Mouse (Mus musculus) kidney, embryonic 16.5 days (tissue): ENCODE data around the gene Pitpnm3. TPM values are rescaled to one million over a fixed set of nuclear protein-coding genes. Genes with fewer than 3 reads are reported as not detected.

Experiments
- ATAC-seq: fragments of 200-750 bp; cut with Nextera tagmentation; 2 replicates; pipeline ENCODE4 v1.8.0; 2017; ENCODE audit warnings: moderate TSS enrichment; ENCODE audit not compliant: low FRiP score, low TSS enrichment
- H3K27ac ChIP-seq: fragments of 300-500 bp; sonication (generic); 2 replicates; pipeline ENCODE4 v1.5.1; 2014; ENCODE audit warnings: low read length
- H3K27me3 ChIP-seq: fragments of 300-500 bp; sonication (generic); 2 replicates; pipeline ENCODE4 v1.6.1; 2014; ENCODE audit warnings: low read length, control low read depth, mixed read lengths; ENCODE audit not compliant: insufficient read depth
- H3K36me3 ChIP-seq: fragments of 300-500 bp; sonication (generic); 2 replicates; pipeline ENCODE4 v1.6.1; 2014; ENCODE audit warnings: low read length, control low read depth, mixed read lengths; ENCODE audit not compliant: insufficient read depth
- H3K4me1 ChIP-seq: fragments of 300-500 bp; sonication (generic); 2 replicates; pipeline ENCODE4 v1.6.1; 2014; ENCODE audit warnings: low read length, control low read depth, mixed read lengths; ENCODE audit not compliant: insufficient read depth
- H3K4me2 ChIP-seq: fragments of 300-500 bp; sonication (generic); replicated peaks from 2 replicates; pipeline ENCODE4 v1.6.1; 2014; ENCODE audit warnings: low read depth, low read length
- H3K4me3 ChIP-seq: fragments of 300-500 bp; sonication (generic); 2 replicates; pipeline ENCODE4 v1.5.1; 2014; ENCODE audit warnings: mild to moderate bottlenecking, low read length
- H3K9ac ChIP-seq: fragments of 300-500 bp; sonication (generic); replicated peaks from 2 replicates; pipeline ENCODE4 v1.6.1; 2014; ENCODE audit warnings: low read length
- H3K9me3 ChIP-seq: fragments of 300-500 bp; sonication (generic); 2 replicates; pipeline ENCODE4 v1.6.1; 2016; ENCODE audit warnings: low read length, control low read depth
- WGBS: fragments of 180-500 bp; shearing (Covaris S2); extraction: QIAGEN DNeasy Blood & Tissue Kit; methylation state at CpG from one replicate; pipeline ENCODE4 v1.1.7; 2014; 5-methylcytosine and 5-hydroxymethylcytosine counted together
- polyA plus RNA-seq: library from polyadenylated mRNA; unstranded; fragments of >200 nt; fragmentation: Nextera tagmentation; extraction: Ambion mirVana; gene quantifications from 2 replicates; pipeline ENCODE4 v1.2.1, GENCODE M21; 2015

Gene Pitpnm3
- polyA plus RNA-seq, 1 experiment from 2014 or later = 0.16 TPM

GRCm38 (mm10) chr11:72080461-72080860 lies 55.1 kb downstream of the Pitpnm3 start:
- Histone ChIP-seq H3K9me3 (no peaks in the 10 kb centered on the region), H3K4me1 (no peaks in the 10 kb centered on the region), H3K9ac (no peak overlapping the region), H3K4me2 (no peak overlapping the region), H3K27ac (no peak overlapping the region), H3K4me3 (no peak overlapping the region), H3K27me3 (no peaks in the 10 kb centered on the region), H3K36me3 (no peaks in the 10 kb centered on the region)
- no peak for ATAC-seq
- 86% methylated on average over 6 of the region's 6 CpGs for WGBS

- WGBS = 54% methylated on average over 4 of the region's 4 CpGs
- Histone ChIP-seq H3K27ac (no peak overlapping the region), H3K9me3 (no peaks in the 10 kb centered on the region), H3K36me3 (no peaks in the 10 kb centered on the region), H3K9ac (no peak overlapping the region), H3K4me2 (no peak overlapping the region), H3K27me3 (no peaks in the 10 kb centered on the region), H3K4me3 (no peak overlapping the region), H3K4me1 (no peaks in the 10 kb centered on the region)
- no peak for ATAC-seq
These were observed 56.9 kb downstream of the Pitpnm3 start for GRCm38 (mm10) chr11:72078647-72079046.

- Histone ChIP-seq H3K4me1 (no peaks in the 10 kb centered on the region), H3K36me3 (no peaks in the 10 kb centered on the region), H3K9ac (no peak overlapping the region), H3K4me2 (no peak overlapping the region), H3K4me3 (no peak overlapping the region), H3K27ac (no peak overlapping the region), H3K27me3 (no peaks in the 10 kb centered on the region), H3K9me3 (no peaks in the 10 kb centered on the region)
- WGBS = 35% methylated on average over 3 of the region's 3 CpGs
- no peak for ATAC-seq
These were observed 57.5 kb downstream of the Pitpnm3 start for GRCm38 (mm10) chr11:72078056-72078455.

- no peak for ATAC-seq
- H3K36me3 ChIP-seq = no peaks in the 10 kb centered on the region
- 68% methylated on average over 13 of the region's 13 CpGs for WGBS
- no peak overlapping the region for H3K4me3 ChIP-seq
- no peak overlapping the region for H3K9ac ChIP-seq
- H3K4me1 ChIP-seq = no peaks in the 10 kb centered on the region
- no peaks in the 10 kb centered on the region for H3K9me3 ChIP-seq
- H3K27ac ChIP-seq = no peak overlapping the region
- H3K27me3 ChIP-seq = peaks cover 8% of the 10 kb centered on the region; the same call in 1 of the 2 replicates
- no peak overlapping the region for H3K4me2 ChIP-seq
These were observed 61.3 kb downstream of the Pitpnm3 start for GRCm38 (mm10) chr11:72074230-72074629.

- 14% methylated on average over 6 of the region's 6 CpGs for WGBS
- peak; percentile 46; the same call in 1 of the 2 replicates for ATAC-seq
- Histone ChIP-seq H3K9ac (no peak overlapping the region), H3K4me3 (no peak overlapping the region), H3K4me2 (no peak overlapping the region), H3K27me3 (peaks cover 8% of the 10 kb centered on the region; the same call in 1 of the 2 replicates), H3K4me1 (no peaks in the 10 kb centered on the region), H3K36me3 (no peaks in the 10 kb centered on the region), H3K27ac (no peak overlapping the region), H3K9me3 (no peaks in the 10 kb centered on the region)
These were observed 63.2 kb downstream of the Pitpnm3 start for GRCm38 (mm10) chr11:72072331-72072905.

- 81% methylated on average over 9 of the region's 9 CpGs for WGBS
- ATAC-seq = no peak
- Histone ChIP-seq H3K36me3 (no peaks in the 10 kb centered on the region), H3K4me3 (no peak overlapping the region), H3K9ac (no peak overlapping the region), H3K4me1 (no peaks in the 10 kb centered on the region), H3K4me2 (no peak overlapping the region), H3K27me3 (peaks cover 8% of the 10 kb centered on the region; the same call in 1 of the 2 replicates), H3K9me3 (no peaks in the 10 kb centered on the region), H3K27ac (no peak overlapping the region)
These were observed 64.8 kb downstream of the Pitpnm3 start for GRCm38 (mm10) chr11:72070733-72071132.

- Histone ChIP-seq H3K27ac (no peak overlapping the region), H3K4me2 (no peak overlapping the region), H3K36me3 (no peaks in the 10 kb centered on the region), H3K9me3 (peaks cover 9% of the 10 kb centered on the region; the same call in 1 of the 2 replicates), H3K9ac (no peak overlapping the region), H3K4me3 (no peak overlapping the region), H3K27me3 (peaks cover 8% of the 10 kb centered on the region; the same call in 1 of the 2 replicates), H3K4me1 (no peaks in the 10 kb centered on the region)
- no peak for ATAC-seq
- 69% methylated on average over 7 of the region's 7 CpGs for WGBS
These were observed 67.6 kb downstream of the Pitpnm3 start for GRCm38 (mm10) chr11:72068026-72068425.

GRCm38 (mm10) chr11:72067326-72067725 lies 68.3 kb downstream of the Pitpnm3 start:
- 82% methylated on average over 5 of the region's 5 CpGs for WGBS
- H3K36me3 ChIP-seq = no peaks in the 10 kb centered on the region

GRCm38 (mm10) chr11:72066330-72066729 lies 69.2 kb downstream of the Pitpnm3 start:
- no peak overlapping the region for H3K4me3 ChIP-seq
- 38% methylated on average over 6 of the region's 6 CpGs for WGBS
- H3K9me3 ChIP-seq = peaks cover 9% of the 10 kb centered on the region; the same call in 1 of the 2 replicates
- no peaks in the 10 kb centered on the region for H3K36me3 ChIP-seq
- H3K27me3 ChIP-seq = peaks cover 8% of the 10 kb centered on the region; the same call in 1 of the 2 replicates
- no peaks in the 10 kb centered on the region for H3K4me1 ChIP-seq
- no peak overlapping the region for H3K9ac ChIP-seq
- H3K27ac ChIP-seq = no peak overlapping the region
- ATAC-seq = no peak
- no peak overlapping the region for H3K4me2 ChIP-seq

More at GRCm38 (mm10) chr11:72067326-72067725, 68.3 kb downstream of the Pitpnm3 start:
- Histone ChIP-seq H3K9me3 (peaks cover 9% of the 10 kb centered on the region; the same call in 1 of the 2 replicates), H3K4me2 (no peak overlapping the region), H3K27me3 (peaks cover 8% of the 10 kb centered on the region; the same call in 1 of the 2 replicates), H3K9ac (no peak overlapping the region), H3K4me3 (no peak overlapping the region), H3K4me1 (no peaks in the 10 kb centered on the region), H3K27ac (no peak overlapping the region)
- no peak for ATAC-seq

- WGBS = 93% methylated on average over 8 of the region's 8 CpGs
- Histone ChIP-seq H3K27me3 (peaks cover 4% of the 10 kb centered on the region; the same call in 1 of the 2 replicates), H3K9me3 (peaks cover 9% of the 10 kb centered on the region; the same call in 1 of the 2 replicates), H3K36me3 (no peaks in the 10 kb centered on the region), H3K4me2 (no peak overlapping the region), H3K9ac (no peak overlapping the region), H3K4me1 (no peaks in the 10 kb centered on the region), H3K4me3 (no peak overlapping the region), H3K27ac (no peak overlapping the region)
- no peak for ATAC-seq
These were observed 70.5 kb downstream of the Pitpnm3 start for GRCm38 (mm10) chr11:72065103-72065502.
